Mouse (Mus musculus) spleen, postnatal 14 days (tissue): ENCODE measurements at regions not wholly inside any gene's neighbourhood (a gene's known extent, or its start where the extent isn't known, plus 50 kb on each side); places are given as distances from the start of the nearest gene placed in this dataset.

Experiments used
- DNase-seq, 2 experiments: peaks; one replicate each; pipeline ENCODE4 v3.0.0; 2021 to 2022; ENCODE audit warnings: low spot score in 2 of 2

DNA sequence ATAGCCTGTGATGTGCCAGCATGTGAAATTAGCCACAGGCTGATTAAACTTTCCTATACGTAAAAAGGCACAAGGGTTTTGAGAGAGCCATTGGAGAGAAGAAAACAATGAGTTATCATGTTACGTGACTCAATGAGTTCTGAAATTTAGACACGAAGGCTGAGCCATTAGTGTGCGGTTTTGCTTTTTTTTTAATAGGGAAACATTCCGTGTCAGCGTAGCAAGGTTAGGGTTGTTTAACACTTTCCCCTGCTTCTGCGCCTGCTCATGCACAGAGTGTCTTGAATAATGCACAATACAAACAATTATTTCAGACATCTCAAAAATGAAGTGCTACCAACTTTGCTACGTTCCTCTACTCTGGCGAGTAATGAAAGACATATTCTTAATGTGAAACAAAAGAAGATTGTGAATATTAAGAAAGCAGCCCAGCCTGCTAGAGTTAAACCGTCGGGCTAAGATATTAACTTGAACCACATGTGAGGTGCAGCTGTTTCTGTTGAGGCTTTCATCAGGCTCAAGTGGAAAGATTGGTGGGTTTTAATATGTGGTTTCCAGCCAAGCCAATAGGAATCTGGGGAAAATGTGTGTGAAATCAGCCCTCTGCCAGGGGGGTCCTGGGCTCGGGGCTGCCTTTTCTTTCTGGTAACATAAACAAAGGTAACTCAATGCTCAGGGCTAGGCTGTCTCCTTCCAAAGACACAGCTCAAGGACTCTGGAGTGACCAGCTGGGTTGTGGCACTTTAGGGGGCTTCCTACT lies 287.2 kb downstream of the Slc4a3 start:
- DNase-seq: no peak

DNA sequence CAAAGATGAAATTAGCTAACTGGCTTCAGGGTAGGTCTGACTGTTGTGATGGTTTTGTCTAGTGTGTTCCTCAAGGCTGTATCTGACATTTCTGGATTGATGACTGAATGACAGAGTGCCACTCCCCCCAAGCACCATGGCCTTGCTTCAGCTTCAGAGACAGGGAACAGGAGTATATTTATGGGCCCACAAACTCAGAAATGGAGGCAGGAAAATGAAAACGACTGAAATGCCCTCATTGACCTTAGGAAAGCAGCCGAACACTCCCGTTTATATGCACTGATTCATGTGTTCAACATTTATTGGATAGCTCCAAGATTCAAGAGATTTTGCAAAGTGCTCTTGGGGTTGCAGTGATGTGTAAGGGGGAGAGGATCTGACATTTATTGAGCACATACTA lies 288.3 kb downstream of the Slc4a3 start:
- no peak for DNase-seq

DNA sequence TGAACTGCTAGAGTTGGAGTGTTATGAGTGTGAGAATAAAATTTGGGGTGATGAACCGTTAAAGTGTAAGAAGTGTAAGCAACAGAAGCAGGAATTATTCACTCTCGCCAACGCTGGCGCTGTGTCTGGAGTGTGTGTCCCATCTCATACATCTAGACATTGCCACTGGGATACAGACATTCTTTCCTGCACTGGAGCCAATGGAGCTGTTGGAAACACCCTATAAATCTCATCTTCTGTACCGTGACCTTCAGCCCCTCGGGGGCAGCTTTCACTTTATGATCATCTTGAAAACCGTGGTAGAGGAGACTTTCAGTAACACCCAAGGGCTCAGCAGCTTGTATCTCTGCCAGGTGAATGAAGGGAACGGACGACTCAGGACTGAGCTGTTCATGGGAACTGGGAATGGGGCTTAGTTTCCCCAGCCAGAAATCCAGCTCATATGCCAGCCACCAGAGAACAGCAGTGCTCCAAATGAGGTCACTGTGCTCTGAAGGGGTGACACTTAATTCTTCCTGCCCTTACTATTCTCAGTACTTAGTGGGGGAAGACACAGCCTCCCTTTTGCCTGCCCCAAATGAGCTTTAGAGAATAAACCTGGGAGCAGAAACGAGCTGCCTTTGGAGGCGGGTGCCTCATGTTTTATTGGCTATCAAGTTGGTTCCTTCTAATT lies 293.6 kb downstream of the Slc4a3 start:
- no peak for DNase-seq

DNA sequence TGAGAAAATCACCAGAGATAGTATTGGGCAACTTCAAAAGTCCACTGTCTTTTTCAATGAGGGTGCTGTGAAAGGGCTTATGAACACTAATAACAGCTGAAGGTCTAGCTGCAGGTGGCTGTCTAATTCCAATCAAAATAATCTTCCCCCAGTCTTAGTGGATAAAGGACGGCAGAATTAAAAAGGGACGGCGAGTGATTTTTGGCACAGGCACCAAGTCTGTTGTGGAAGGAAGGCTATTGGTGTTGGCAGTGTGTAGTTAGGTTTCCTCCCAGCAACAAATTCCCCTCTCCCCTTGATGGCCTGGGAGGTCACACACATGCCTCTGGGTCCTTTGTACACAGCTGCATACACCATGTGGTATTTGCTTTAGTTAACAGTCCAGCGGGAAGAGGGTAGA lies 296.3 kb downstream of the Slc4a3 start:
- DNase-seq: no peak

DNA sequence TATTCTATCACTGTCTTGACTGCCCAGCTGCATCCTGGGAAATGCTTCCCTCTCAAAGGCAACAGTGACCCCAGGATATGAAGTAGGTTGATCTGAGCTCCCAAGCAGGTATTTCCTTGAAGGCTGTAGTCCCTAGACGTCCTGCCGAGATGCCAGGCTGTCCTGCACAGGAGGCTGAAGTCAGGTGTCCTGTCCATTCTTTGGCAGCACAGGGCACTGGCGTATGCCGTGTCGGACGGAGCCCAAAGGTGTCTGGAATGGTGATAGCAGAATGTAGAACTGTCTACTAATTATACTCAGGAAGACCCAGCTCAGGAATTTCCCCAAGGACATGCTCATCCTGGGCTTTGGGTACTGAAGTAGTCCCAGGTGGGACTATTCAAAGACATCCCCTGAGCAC lies 297.3 kb downstream of the Slc4a3 start:
- DNase-seq: no peak

DNA sequence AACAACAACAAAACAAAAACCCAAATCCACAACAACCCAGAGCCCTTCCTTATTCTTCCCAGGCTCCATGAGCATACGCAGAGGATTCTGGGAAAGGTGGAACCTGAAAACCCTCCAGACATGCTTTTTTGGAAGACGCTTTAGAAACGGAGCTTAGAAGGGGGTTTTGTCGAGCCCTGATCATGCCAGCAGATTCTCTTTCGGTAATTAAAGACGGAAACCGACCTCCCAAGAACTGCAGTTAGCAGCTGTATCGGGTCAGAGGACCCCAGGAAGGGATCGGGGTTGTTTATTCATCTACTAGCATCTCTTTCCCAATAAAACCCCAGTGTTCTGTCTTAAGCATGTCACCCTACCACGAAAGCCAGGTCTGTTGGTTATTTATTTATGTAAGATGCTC lies 298.1 kb downstream of the Slc4a3 start:
- no peak for DNase-seq

DNA sequence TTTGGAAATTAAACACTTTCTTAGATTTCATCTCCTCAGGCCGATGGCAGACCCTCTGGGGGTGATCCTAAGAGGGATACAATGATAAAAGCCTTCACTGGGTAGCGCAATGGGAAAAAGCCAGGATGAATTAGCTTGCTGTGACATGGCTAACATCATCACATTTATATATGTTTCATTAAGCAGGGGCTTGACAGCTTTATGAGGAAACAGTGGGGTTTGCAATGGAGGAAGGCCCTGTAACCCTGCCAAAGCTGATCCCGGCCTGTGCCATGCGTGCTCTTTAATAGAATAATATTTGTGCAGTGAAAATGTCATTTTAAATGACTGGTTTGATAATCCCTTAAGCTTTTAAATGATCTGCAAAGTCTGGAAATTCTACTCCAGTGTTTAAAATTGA lies 298.5 kb downstream of the Slc4a3 start:
- no peak for DNase-seq

DNA sequence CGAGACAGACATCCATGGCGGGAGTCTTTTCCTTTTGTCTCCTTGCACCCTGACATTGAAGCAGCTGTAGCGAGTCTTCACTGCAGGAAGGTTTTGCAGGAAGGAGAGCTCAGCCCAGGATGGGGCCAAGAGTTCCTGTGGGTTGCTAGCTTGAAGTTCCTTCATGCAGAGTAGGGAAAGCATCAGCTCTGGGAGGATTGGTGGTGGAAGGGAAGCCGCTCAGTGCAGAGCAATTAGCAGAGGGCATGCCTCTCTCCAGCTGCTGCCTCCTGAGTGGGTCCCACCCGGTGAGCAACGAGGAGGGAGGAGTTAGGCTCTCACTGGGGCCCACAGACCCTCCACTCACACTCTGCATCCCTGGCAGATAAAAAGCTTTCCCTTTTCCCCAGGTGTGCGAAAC lies 298.9 kb downstream of the Slc4a3 start:
- DNase-seq: no peak

DNA sequence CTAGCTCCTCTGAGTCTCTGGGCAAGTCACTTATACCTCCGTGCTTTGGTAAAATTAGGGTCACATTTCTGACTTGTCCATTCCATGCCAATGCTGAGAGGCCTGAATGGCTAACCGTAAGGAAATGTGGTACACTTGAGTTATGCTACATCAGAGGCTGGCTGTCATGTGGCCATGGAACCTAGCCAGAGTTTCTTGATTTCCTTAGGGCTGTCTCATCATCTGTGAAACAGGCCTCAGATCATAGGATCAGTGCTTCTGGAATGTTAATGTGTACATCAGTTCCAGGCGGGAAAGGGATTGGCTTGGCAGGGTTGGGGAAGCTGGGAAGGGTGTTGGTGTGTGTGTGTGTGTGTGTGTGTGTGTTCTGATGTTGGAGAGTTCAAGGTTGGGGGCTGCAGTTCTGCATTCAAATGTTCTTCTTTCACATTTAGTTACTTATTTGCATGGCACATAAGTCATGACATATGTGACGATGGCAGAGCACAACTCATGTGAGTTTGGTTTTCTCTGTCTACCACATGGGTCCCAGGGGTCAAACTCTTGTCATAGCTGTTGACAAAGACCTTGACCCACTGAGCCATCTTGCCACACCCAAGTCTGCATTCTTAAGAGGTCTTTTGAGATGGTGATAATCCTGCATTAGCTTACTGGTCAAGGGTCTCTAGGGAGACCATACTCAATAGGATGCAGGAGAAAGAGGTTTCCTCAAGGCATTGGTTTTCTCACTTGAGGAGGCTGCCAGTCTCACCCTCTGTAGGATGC lies 299.9 kb downstream of the Slc4a3 start:
- DNase-seq: no peak

DNA sequence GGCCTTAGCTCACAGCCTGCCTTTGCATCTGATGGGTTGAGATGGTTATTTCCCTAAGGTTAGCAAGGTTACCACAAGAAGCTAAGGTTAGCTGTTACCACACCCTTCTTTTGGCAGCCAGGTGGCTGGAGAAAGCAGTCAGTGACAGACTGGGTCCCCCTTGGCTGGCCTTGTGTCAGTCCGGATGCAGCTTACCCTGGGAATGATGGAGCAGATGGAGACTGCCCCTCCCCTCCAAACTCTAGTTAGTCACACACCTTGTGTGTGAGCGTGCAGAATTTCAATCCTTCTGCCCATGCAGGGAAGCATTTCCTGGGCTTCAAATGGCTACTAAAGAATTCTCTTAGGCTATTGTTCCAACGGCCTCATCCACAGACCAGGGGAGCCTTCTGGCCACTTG lies 301.6 kb downstream of the Slc4a3 start:
- no peak for DNase-seq

DNA sequence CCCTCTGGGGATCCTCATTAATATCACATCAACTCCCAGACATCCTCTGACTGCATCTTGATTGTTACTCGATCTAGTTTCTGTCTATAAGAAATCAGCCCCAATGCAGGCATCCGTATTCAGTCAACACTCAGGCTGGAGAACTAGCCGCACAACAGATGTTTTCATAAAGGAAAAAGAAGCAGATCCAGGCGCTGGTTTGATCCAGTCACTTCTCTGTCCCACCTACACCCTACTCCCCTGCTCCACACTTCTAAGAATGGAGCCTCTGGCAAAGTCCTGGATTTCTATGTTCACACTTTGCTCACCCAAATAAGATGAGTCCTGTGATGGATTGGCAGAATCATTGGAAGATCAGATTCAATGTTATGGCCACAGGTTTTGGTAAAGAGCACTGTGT lies 302.4 kb downstream of the Slc4a3 start:
- DNase-seq: no peak

DNA sequence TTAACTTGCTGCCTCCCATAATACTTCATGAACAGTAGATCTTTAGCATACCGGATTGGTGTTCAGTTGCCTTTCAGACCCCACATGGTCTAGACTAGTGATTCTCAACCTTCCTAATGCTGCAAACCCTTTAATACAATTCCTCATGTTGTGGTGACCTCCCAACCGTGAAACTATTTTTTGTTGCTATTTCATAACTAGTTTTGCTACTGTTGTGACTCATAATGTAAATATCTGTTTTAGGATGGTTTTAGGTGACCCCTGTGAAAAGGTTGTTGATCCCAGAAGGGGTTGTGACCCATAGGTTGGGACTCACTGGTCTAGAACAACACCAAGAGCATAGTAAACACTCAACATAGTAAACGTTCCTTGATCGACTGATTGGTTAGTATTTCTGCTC lies 304.1 kb downstream of the Slc4a3 start:
- no peak for DNase-seq

DNA sequence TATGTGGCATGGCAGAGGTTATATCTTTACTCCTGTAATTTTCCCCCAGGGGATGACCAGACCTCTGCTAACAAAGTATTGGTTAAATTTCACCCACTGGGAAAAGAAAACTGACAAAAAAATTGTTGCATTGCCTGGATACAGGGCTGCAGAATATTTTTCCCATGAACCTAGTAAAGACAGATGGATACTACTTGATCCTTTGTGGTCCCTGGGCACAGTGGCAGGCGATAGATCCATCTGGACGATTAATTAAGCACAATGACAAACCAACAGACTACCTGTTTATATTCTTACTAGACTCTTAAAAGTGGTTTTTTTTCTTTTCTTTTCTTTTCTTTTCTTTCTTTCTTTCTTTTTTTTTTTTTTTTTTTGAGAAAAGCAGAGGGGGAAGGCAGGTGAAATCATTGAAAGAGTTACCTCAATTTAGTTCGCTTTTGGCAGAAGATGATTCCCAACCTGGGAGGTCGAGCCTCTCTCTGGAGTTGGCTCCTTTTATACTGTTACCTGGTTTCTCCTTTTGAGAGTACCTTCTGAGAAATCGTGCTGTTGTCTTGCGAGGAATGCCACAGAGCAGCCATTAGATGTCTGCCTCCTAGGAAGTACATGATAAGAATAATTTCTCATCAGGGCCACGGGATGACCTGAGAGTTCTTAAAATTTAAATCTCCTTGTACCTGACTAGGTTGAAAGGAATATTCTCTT lies 312.6 kb downstream of the Slc4a3 start:
- DNase-seq: no peak

DNA sequence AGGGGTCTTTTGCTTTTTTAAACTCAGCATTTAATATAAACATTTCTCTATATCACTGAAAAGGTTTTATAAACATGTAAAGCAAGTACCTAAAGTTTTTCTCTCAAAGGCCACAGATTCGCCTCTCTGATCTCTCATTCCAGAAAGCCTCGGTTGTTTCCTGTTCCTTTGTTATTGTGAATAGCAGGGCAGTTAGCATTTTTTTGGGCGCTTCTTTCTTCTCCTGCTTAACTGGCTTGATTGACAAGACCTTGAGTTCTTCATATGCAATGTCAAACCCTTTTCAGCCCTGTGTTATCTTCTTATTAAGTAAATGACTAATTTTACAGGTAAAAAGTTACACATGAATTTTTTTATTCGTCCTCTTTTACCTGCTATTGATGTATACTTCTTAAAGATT lies 316.7 kb downstream of the Slc4a3 start:
- DNase-seq: no peak

DNA sequence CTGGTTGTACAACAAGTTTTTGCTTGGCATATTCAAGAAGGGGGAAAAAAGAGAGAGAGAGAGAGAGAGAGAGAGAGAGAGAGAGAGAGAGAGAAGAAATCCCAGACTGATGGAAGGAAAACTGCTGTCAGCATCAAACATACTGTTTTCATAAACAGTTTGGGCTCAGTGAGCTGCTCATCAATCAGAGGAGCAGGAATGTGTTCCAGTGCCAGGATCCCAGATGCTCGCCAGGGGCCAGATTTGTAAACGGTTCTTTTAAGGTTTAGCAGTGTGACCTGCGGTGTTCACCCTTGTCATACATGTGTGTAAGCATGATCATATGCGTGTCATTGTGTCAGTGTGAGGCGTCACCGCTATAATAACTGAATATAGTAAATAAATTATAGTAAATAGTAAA lies 320.5 kb downstream of the Slc4a3 start:
- no peak for DNase-seq

DNA sequence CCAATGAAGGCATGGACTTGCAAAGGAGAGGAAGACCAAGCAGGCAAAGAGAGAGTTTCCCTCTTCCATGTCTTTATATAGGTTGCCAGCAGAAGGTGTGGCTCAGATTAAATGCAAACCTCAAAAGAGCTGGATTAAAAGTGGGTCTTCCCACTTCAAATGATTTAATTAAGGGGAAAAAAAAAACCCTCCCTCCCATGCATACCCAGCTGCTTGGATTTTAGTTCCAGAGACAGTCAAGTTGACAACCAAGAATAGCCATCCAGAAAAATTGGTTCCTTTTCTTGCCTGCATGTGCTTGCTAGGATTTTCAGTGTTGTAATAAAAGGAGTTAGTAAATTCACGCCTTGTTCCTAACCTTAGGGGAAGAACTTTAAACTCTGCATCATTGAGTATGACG lies 323.3 kb downstream of the Slc4a3 start:
- DNase-seq: no peak

DNA sequence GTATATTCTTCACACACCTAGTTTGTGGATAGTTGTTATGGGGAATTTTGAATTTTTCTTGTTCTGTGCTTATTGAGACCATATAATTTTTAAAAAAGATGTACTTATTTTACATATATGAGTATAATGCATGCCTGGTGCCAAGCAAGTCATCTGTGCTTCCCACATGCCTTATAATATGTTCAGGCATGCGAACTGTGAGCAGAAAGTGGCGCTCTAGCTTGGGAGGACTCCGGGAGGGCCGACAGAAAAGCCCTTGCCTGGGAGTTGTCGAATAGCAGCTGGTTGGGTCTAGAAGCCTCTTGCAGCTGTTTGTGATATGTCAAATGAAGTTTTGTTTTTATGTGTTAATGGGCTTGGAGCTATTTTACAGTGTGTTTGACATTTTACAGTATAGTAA lies 323.8 kb downstream of the Slc4a3 start:
- no peak for DNase-seq

DNA sequence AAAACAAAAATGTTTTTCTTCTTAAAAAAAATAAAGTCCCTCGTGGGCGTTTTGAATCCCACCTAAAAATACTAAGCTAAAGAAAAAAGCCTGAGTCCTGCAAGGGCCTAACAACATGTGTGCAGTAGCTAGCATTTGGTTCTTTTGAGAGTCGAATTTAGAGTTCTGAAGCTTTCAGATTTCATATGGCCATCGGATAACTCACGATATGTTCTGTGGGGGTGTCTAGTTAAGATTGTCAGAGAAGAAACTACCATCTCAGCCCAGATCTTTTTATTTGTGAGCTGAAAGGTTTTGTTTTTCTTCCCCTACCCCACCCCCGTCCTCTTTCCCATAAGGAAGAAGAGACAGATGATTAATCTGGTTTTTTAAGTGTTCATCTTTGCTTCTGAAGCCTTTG lies 327.8 kb downstream of the Slc4a3 start:
- DNase-seq: no peak

DNA sequence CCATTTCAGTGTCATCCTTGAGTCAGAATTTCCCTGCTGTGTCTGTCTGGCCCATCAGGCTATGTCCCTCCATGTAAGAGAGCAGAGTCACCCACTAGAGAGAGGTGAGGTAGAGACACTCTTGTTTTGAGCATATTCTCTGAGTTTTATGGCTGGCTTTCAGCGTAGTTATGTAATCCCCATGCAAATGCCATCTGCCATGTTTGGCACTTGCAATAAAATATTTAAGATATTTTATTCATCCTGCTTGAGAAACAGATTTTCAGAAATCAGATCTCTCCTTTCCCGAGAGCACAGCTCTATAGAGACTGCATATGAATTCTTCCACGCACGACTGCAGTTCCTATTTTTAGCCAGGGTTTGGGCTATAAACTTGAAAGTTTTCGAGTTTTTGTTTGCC lies 331.1 kb downstream of the Slc4a3 start:
- DNase-seq: no peak

DNA sequence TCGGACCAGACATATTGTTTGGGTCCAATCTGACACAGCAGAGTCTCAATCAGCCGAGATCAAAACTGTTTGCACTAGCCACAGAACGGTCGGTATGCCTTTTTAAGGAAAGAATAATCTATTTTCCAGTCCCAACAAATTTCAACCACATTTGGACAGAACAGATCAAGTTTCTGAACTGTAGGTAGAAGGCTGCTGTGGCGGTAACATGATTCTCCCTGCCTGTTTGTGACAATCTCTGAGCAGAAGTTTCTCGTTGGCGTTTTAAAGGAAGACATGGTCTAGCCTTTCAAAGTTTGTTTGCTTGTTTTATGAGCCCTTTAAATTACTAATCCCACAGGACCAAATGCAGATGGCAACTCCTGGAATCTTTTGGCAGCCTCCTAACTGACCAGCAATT lies 339.6 kb downstream of the Slc4a3 start:
- DNase-seq: no peak

DNA sequence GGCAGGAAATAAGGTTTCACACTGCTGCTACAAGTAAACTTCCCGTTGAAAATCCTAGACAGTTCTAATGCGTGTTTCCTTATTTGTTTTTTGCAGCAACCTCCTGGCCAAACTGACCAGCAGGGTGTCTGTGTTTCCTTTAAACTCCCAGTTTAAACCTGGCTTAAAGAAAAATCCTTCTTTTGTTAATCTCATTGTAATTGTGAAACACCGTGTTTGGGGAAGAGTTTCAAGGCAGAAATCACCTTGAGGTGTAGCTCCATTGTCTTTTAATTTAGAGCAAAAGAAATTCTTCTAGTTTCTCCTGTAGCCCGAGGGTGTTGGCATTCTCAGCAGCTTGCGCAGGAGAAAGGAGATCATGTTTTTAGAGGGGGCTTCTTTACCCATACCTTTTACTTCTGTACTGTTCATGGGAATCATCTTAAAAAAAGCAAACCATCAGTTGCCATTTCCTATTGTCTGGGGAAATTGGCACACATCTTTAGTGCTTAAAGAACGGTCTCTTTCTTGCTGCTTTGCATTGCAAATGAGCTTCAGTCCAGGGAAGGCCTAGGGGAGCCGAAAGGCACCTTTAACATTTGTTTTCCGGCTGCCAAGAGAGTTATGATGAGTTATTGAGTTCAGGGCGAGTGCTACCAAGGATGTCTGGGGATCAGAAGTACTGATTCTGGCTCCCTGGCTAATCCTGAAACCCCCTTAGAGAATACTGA lies 342.6 kb downstream of the Slc4a3 start:
- no peak for DNase-seq
